Mouse (Mus musculus) MEL (cell line): ENCODE measurements around the gene Cd3g. TPM values are rescaled to one million over a fixed set of nuclear protein-coding genes. Genes with fewer than 3 reads are reported as not detected.

ENCODE experiments used
- DNase-seq: peaks from one replicate; pipeline ENCODE4 v3.0.0; 2011; ENCODE audit warnings: low read depth, low spot score
- H3K27ac ChIP-seq: 2 replicates; pipeline ENCODE4 v1.5.1; 2012; ENCODE audit warnings: low read depth, mild to moderate bottlenecking, control low read depth, low read length, moderate library complexity; ENCODE audit not compliant: control insufficient read depth
- H3K27me3 ChIP-seq, 2 experiments: fragments of 150-350 bp in 1 of 2; sonication (generic) in 1 of 2; 2 replicates each; pipeline ENCODE4 v1.6.1; 2012; ENCODE audit warnings: low read length in 2 of 2, mild to moderate bottlenecking in 2 of 2, improper control_type of control experiment in 1 of 2, moderate library complexity in 1 of 2; ENCODE audit not compliant: insufficient read depth in 2 of 2, control insufficient read depth in 1 of 2
- H3K36me3 ChIP-seq, 2 experiments: 2 replicates each; pipeline ENCODE4 v1.6.1; 2012 to 2014; ENCODE audit warnings: low read length in 2 of 2, improper control_type of control experiment in 1 of 2, inconsistent platforms in 1 of 2, mild to moderate bottlenecking in 1 of 2; ENCODE audit not compliant: insufficient read depth in 2 of 2, control insufficient read depth in 1 of 2
- H3K4me1 ChIP-seq, 2 experiments: fragments of 150-350 bp in 1 of 2; sonication (generic) in 1 of 2; 2 replicates each; pipeline ENCODE4 v1.6.1; 2012; ENCODE audit warnings: low read length in 2 of 2, improper control_type of control experiment in 1 of 2, mild to moderate bottlenecking in 1 of 2; ENCODE audit not compliant: insufficient read depth in 2 of 2, control insufficient read depth in 1 of 2
- H3K4me3 ChIP-seq, 2 experiments: fragments of 150-350 bp in 1 of 2; sonication (generic) in 1 of 2; 2 replicates each; pipeline ENCODE4 v1.5.1; 2012; ENCODE audit warnings: low read depth in 2 of 2, low read length in 2 of 2, mild to moderate bottlenecking in 2 of 2, moderate library complexity in 2 of 2, control low read depth in 1 of 2, improper control_type of control experiment in 1 of 2; ENCODE audit not compliant: control insufficient read depth in 1 of 2, insufficient read depth in 1 of 2
- H3K79me2 ChIP-seq: 2 replicates; pipeline ENCODE4 v1.6.1; 2012; ENCODE audit warnings: mild to moderate bottlenecking, low read length, moderate library complexity; ENCODE audit not compliant: control insufficient read depth, poor library complexity, insufficient read depth
- H3K9ac ChIP-seq: 2 replicates; pipeline ENCODE4 v1.6.1; 2012; ENCODE audit warnings: low read depth, mild to moderate bottlenecking, control low read depth, low read length, moderate library complexity; ENCODE audit not compliant: control insufficient read depth, poor library complexity, severe bottlenecking
- H3K9me3 ChIP-seq: fragments of 150-350 bp; sonication (generic); replicated peaks from 2 replicates; pipeline ENCODE4 v1.6.1; 2012; ENCODE audit warnings: mild to moderate bottlenecking, low read length, improper control_type of control experiment, moderate library complexity; ENCODE audit not compliant: insufficient read depth
- CHD1 ChIP-seq: IDR thresholded peaks from 2 replicates; pipeline ENCODE4 v1.6.1; 2012; ENCODE audit warnings: low read depth, mild to moderate bottlenecking, inconsistent platforms, low read length, improper control_type of control experiment
- CHD2 ChIP-seq: IDR thresholded peaks from 2 replicates; pipeline ENCODE4 v1.6.1; 2011; ENCODE audit warnings: low read length, improper control_type of control experiment
- CTCF ChIP-seq, 3 experiments: IDR thresholded peaks in 2 of 3; conservative IDR thresholded peaks in 1 of 3; 2 replicates each; pipeline ENCODE4 v1.5.1; 2011 to 2012; ENCODE audit warnings: low read length in 3 of 3, low read depth in 2 of 3, mild to moderate bottlenecking in 2 of 3, improper control_type of control experiment in 1 of 3, inconsistent platforms in 1 of 3, mixed read lengths in 1 of 3, moderate library complexity in 1 of 3; ENCODE audit not compliant: control insufficient read depth in 1 of 3, insufficient read depth in 1 of 3, poor library complexity in 1 of 3, severe bottlenecking in 1 of 3
- GATA1 ChIP-seq: IDR thresholded peaks from 2 replicates; pipeline ENCODE4 v1.6.1; 2011; ENCODE audit warnings: low read depth, low read length, improper control_type of control experiment
- JUND ChIP-seq: IDR thresholded peaks from 2 replicates; pipeline ENCODE4 v1.6.1; 2011; ENCODE audit warnings: low read depth, mild to moderate bottlenecking, improper control_type of control experiment, low read length
- MAZ ChIP-seq: IDR thresholded peaks from 2 replicates; pipeline ENCODE4 v1.6.1; 2012; ENCODE audit warnings: low read depth, mild to moderate bottlenecking, inconsistent platforms, low read length, improper control_type of control experiment
- MXI1 ChIP-seq: IDR thresholded peaks from 2 replicates; pipeline ENCODE4 v1.6.1; 2011; ENCODE audit warnings: mild to moderate bottlenecking, low read depth, low read length, improper control_type of control experiment
- SIN3A ChIP-seq: IDR thresholded peaks from 2 replicates; pipeline ENCODE4 v1.6.1; 2012; ENCODE audit warnings: low read length, improper control_type of control experiment, inconsistent platforms
- SMC3 ChIP-seq: IDR thresholded peaks from 2 replicates; pipeline ENCODE4 v1.6.1; 2011; ENCODE audit warnings: low read depth, low read length, improper control_type of control experiment
- TBP ChIP-seq: IDR thresholded peaks from 2 replicates; pipeline ENCODE4 v1.8.0; 2011; ENCODE audit warnings: low read depth, low read length, improper control_type of control experiment
- ZC3H11A ChIP-seq: IDR thresholded peaks from 2 replicates; pipeline ENCODE4 v1.6.1; 2012; ENCODE audit warnings: low read depth, mild to moderate bottlenecking, inconsistent platforms, low read length, improper control_type of control experiment
- ZKSCAN1 ChIP-seq: IDR thresholded peaks from 2 replicates; pipeline ENCODE4 v1.6.1; 2012; ENCODE audit warnings: low read depth, mild to moderate bottlenecking, inconsistent platforms, low read length, improper control_type of control experiment, moderate library complexity
- polyA plus RNA-seq, 2 experiments: library from polyadenylated mRNA; stranded (reverse) in 1 of 2; unstranded in 1 of 2; fragments of >175 nt in 1 of 2; fragments of >200 nt in 1 of 2; gene quantifications; 2 replicates each; pipeline versions ENCODE4 v1.2.1 to v1.2.4; 2012; ENCODE audit warnings: low replicate concordance in 2 of 2, low read depth in 1 of 2; ENCODE audit not compliant: insufficient read length in 2 of 2, insufficient read depth in 1 of 2, missing spikeins in 1 of 2
- total RNA-seq: library from RNA; depleted of rRNA; stranded (reverse); fragments of 300-350 nt; gene quantifications from 2 replicates; pipeline ENCODE4 v1.2.3, GENCODE M21; 2012

Gene Cd3g
- total and polyA plus RNA-seq, 3 experiments: 0.35 to 0.47 TPM; not detected in 1

- Histone ChIP-seq H3K27me3 (no peaks in the 10 kb centered on the region), H3K27ac (no peak overlapping the region), H3K9ac (no peak overlapping the region), H3K4me1 (peaks cover 0 to 11% of the 10 kb centered on the region in 2 experiments; a peak in 3 of 4 replicates), H3K4me3 (no peak overlapping the region), H3K9me3 (no peaks in the 10 kb centered on the region), H3K79me2 (no peaks in the 10 kb centered on the region), H3K36me3 (peaks cover 0 to 4% of the 10 kb centered on the region in 2 experiments; a peak in 2 of 4 replicates)
- DNase-seq: no peak
- TF ChIP-seq CTCF (IDR thresholded peaks at IDR 0.05 in 2 of 3, conservative IDR thresholded peaks at IDR 0.05 in 1 of 3; ENCODE audit: control insufficient read depth in 1 of 3, insufficient read depth in 1 of 3, low read depth in 2 of 3, low read length in 3 of 3, poor library complexity in 1 of 3, severe bottlenecking in 1 of 3) (0 out of 6 replicates have a peak, but pooled peaks of 1 of the 3 experiments have one; percentile 1), CHD2 (no peak), SMC3 (peak; percentile 10; the same call in 1 of the 2 replicates), MXI1 (no peak)
Measured at GRCm38 (mm10) chr9:45014879-45015278, 34.6 kb upstream of the Cd3g start.

DNA sequence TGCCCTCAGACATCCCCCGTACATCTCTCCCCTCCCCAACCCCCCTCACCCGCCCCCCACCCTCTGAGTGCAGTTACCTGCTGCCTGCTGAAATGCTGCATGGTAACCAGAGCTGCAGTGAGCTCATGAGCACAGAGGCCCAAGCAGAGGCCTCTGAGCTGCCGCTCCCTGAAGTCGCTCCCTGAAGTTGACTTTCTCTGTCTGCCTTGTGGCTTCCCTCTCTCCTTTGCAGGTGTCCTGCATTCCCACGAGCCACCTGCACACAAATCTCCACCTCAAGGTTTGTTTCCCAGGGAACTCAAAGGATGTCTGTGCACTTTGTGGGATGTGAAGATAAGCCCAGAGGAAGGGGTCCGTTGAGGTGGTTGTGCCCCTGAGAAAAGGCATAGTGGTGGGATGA, 31.1 kb upstream of the Cd3g start:
- no peaks in the 10 kb centered on the region for H3K27me3 ChIP-seq
- no peaks in the 10 kb centered on the region for H3K79me2 ChIP-seq

GRCm38 (mm10) chr9:45010461-45010860, 30.2 kb upstream of the Cd3g start:
- TF ChIP-seq MAZ (0 out of 2 replicates have a peak, but pooled peaks have one; percentile 46), GATA1 (peak; percentile 27; the same call in 1 of the 2 replicates), ZC3H11A (no peak)
- peaks cover 0 to 4% of the 10 kb centered on the region in 2 experiments; a peak in 1 of 4 replicates for H3K4me1 ChIP-seq

More for the DNA sequence above, 31.1 kb upstream of the Cd3g start:
- no peak overlapping the region for H3K9ac ChIP-seq
- H3K36me3 ChIP-seq: peaks cover 0 to 4% of the 10 kb centered on the region in 2 experiments; a peak in 2 of 4 replicates
- no peak for DNase-seq
- H3K27ac ChIP-seq: no peak overlapping the region
- H3K4me3 ChIP-seq: no peak overlapping the region
- peaks cover 0 to 4% of the 10 kb centered on the region in 2 experiments; a peak in 1 of 4 replicates for H3K4me1 ChIP-seq
- TF ChIP-seq SIN3A: no peak
- TF ChIP-seq ZC3H11A: no peak
- TF ChIP-seq JUND: no peak
- TF ChIP-seq TBP: no peak
- no peak for TF ChIP-seq ZKSCAN1
- no peak for TF ChIP-seq CHD1
- no peak for TF ChIP-seq SMC3
- no peaks in the 10 kb centered on the region for H3K9me3 ChIP-seq

More at GRCm38 (mm10) chr9:45010461-45010860, 30.2 kb upstream of the Cd3g start:
- Histone ChIP-seq H3K36me3 (peaks cover 0 to 4% of the 10 kb centered on the region in 2 experiments; a peak in 2 of 4 replicates), H3K9me3 (no peaks in the 10 kb centered on the region), H3K4me3 (no peak overlapping the region), H3K9ac (no peak overlapping the region), H3K27ac (no peak overlapping the region; the same call in 1 of the 2 replicates), H3K79me2 (no peaks in the 10 kb centered on the region), H3K27me3 (no peaks in the 10 kb centered on the region)
- DNase-seq: peak; percentile 62
